Mouse (Mus musculus): Measurements from ENCODE around the gene Mob4. TPM values are rescaled to one million over a fixed set of nuclear protein-coding genes. Genes with fewer than 3 reads are reported as not detected.
"Not testable (repeated sequence)": the region's sequence is repeated elsewhere in the genome, so short reads cannot be mapped to it uniquely, and the experiment has no call there.

Mob4 gene
- polyA plus RNA-seq, 1 experiment from 2014 or later: 121 TPM

DNA sequence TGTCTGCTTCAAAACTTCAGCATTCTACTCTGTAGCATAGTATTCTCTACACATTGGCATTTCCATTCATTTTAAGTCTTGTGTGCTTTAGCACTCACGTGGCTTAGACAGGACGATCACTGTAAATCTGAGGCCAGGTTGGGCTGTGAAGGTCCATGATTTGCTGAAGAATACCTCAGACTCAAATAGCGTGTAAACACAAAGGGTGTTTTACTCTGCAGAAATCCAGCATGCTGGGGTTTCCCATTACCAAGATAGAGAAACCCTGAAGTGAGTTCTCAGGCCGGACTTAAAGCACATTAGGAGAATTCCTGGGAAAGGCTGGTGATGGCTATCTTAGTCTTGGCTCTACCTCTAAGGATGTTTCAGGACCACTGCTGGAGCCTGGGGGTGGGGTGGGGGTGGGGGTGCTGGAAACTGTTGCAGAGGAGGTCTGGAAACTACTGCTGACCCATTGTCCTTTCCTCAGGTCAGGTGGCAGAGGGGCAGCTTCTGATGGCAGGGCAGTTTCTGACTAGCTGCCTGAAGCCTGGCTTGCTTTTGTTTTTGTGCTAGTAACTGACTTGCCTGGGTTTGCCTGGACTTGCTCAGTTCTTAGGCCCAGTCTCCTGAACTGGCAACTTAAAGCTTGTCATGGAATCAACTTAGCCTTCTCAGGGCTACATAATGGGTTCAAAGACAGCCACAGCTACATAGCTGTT, 21.8 kb upstream of the Mob4 start:
- WGBS: 87% methylated on average over 4 of the region's 4 CpGs
- no peak for ATAC-seq (ENCODE audit: insufficient number of reproducible peaks, insufficient read depth, low FRiP score, low read depth)
- Histone ChIP-seq H3K4me1 (ENCODE audit: control insufficient read depth in 2 of 2, insufficient read depth in 2 of 2, low read length in 2 of 2) (no peaks in the 10 kb centered on the region), H3K9me3 (ENCODE audit: control insufficient read depth, low read length) (peaks cover 4% of the 10 kb centered on the region; the same call in 1 of the 2 replicates), H3K4me2 (ENCODE audit: low read length) (no peak overlapping the region), H3K9ac (ENCODE audit: low read length) (no peak overlapping the region), H3K27ac (replicated peaks in 1 of 2; ENCODE audit: control insufficient read depth in 1 of 2, insufficient read depth in 1 of 2, low read depth in 2 of 2, low read length in 2 of 2) (no peak overlapping the region), H3K36me3 (ENCODE audit: control insufficient read depth, insufficient read depth, low read length) (no peaks in the 10 kb centered on the region), H3K4me3 (ENCODE audit: control insufficient read depth in 1 of 2, insufficient read depth in 1 of 2, low read depth in 1 of 2, low read length in 2 of 2) (no peak overlapping the region), H3K27me3 (ENCODE audit: control insufficient read depth, insufficient read depth, low read length) (no peaks in the 10 kb centered on the region)

DNA sequence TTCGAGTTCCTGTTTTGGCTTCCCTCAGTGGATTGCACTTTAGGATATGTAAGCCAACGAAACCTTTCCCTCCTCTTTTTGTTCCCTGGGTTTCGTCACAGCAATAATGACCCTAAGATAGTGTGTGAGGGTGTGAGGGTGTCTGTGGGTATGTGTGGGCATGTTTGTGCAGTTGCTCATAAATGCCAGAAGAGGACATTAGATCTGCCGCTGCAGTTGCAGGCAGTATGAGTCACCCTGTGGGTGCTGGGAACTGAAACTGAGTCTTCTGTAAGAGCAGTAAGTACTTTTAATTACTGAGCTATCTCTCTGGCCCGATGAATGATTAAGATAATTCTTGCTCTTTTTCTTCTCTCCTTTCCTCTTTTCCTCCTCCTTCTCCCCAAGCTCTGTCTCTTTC, 8.0 kb upstream of the Mob4 start:
- no peaks in the 10 kb centered on the region for H3K4me1 ChIP-seq (ENCODE audit: control insufficient read depth in 2 of 2, insufficient read depth in 2 of 2, low read length in 2 of 2)
- 83% methylated on average over 5 of the region's 5 CpGs for WGBS
- no peak for ATAC-seq (ENCODE audit: insufficient number of reproducible peaks, insufficient read depth, low FRiP score, low read depth)

GRCm38 (mm10) chr1:55123561-55123960, 7.5 kb upstream of the Mob4 start:
- H3K36me3 ChIP-seq (ENCODE audit: control insufficient read depth, insufficient read depth, low read length): no peaks in the 10 kb centered on the region
- H3K27me3 ChIP-seq (ENCODE audit: control insufficient read depth, insufficient read depth, low read length): no peaks in the 10 kb centered on the region
- 86% methylated on average over 2 of the region's 2 CpGs for WGBS
- no peak overlapping the region for H3K4me2 ChIP-seq (ENCODE audit: low read length)
- no peak overlapping the region for H3K27ac ChIP-seq (replicated peaks in 1 of 2; ENCODE audit: control insufficient read depth in 1 of 2, insufficient read depth in 1 of 2, low read depth in 2 of 2, low read length in 2 of 2)
- H3K9me3 ChIP-seq (ENCODE audit: control insufficient read depth, low read length): peaks cover 5% of the 10 kb centered on the region; the same call in 1 of the 2 replicates
- H3K9ac ChIP-seq (ENCODE audit: low read length): no peak overlapping the region
- no peaks in the 10 kb centered on the region for H3K4me1 ChIP-seq (ENCODE audit: control insufficient read depth in 2 of 2, insufficient read depth in 2 of 2, low read length in 2 of 2)
- no peak for ATAC-seq (ENCODE audit: insufficient number of reproducible peaks, insufficient read depth, low FRiP score, low read depth)
- H3K4me3 ChIP-seq (ENCODE audit: control insufficient read depth in 1 of 2, insufficient read depth in 1 of 2, low read depth in 1 of 2, low read length in 2 of 2): no peak overlapping the region

More for the DNA sequence above, 8.0 kb upstream of the Mob4 start:
- H3K27ac ChIP-seq (replicated peaks in 1 of 2; ENCODE audit: control insufficient read depth in 1 of 2, insufficient read depth in 1 of 2, low read depth in 2 of 2, low read length in 2 of 2): no peak overlapping the region
- H3K4me2 ChIP-seq (ENCODE audit: low read length): no peak overlapping the region
- no peaks in the 10 kb centered on the region for H3K27me3 ChIP-seq (ENCODE audit: control insufficient read depth, insufficient read depth, low read length)
- H3K36me3 ChIP-seq (ENCODE audit: control insufficient read depth, insufficient read depth, low read length): no peaks in the 10 kb centered on the region
- peaks cover 5% of the 10 kb centered on the region; the same call in 1 of the 2 replicates for H3K9me3 ChIP-seq (ENCODE audit: control insufficient read depth, low read length)
- no peak overlapping the region for H3K4me3 ChIP-seq (ENCODE audit: control insufficient read depth in 1 of 2, insufficient read depth in 1 of 2, low read depth in 1 of 2, low read length in 2 of 2)
- H3K9ac ChIP-seq (ENCODE audit: low read length): no peak overlapping the region

DNA sequence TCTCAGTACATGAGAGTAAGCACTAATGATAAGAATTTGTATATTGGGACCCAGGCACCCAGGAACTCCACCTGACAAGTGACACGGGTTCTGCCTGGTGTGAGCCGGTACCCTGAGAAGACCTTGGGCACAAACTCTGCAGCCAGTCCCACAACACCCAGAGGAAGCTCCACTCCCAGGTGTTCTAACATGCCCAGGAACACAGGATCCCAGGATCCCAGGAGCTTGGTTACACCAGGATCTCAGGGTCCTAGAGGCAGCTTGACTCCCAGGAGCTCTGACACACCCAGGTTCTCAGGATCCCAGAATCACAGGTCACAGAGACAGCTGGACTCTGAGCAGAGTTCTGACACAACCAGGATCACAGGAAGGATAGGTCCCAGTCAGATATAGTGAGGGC, 6.9 kb upstream of the Mob4 start:
- not testable (repeated sequence) for H3K4me1 ChIP-seq (ENCODE audit: control insufficient read depth in 2 of 2, insufficient read depth in 2 of 2, low read length in 2 of 2); H3K27ac ChIP-seq (replicated peaks in 1 of 2; ENCODE audit: control insufficient read depth in 1 of 2, insufficient read depth in 1 of 2, low read depth in 2 of 2, low read length in 2 of 2); H3K36me3 ChIP-seq (ENCODE audit: control insufficient read depth, insufficient read depth, low read length); ATAC-seq (ENCODE audit: insufficient number of reproducible peaks, insufficient read depth, low FRiP score, low read depth); H3K27me3 ChIP-seq (ENCODE audit: control insufficient read depth, insufficient read depth, low read length); H3K4me3 ChIP-seq (ENCODE audit: control insufficient read depth in 1 of 2, insufficient read depth in 1 of 2, low read depth in 1 of 2, low read length in 2 of 2); H3K9ac ChIP-seq (ENCODE audit: low read length); H3K4me2 ChIP-seq (ENCODE audit: low read length); H3K9me3 ChIP-seq (ENCODE audit: control insufficient read depth, low read length)
- WGBS: 86% methylated on average over 2 of the region's 2 CpGs

DNA sequence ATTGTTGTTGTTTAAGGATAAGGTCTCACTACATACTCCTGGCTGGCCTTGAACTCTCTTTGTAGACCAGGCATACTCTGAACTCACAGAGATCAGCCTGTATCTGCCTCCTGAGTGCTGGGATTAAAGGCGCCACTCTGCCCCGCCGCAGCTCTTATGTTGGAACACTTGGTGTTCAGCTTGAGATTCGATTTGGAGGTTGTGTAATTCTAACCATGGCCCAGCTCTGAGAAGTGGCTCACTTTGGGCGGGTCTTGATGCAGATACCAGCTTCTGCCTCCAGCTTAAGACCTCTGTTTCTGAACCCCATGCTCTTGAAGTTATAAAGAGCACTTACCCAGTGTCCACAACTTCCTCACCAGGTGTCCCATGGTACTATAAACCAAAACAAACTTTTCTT, 1.3 kb upstream of the Mob4 start:
- WGBS: 86% methylated on average over 5 of the region's 5 CpGs
- Histone ChIP-seq H3K9ac (ENCODE audit: low read length) (no peak overlapping the region), H3K4me1 (ENCODE audit: control insufficient read depth in 2 of 2, insufficient read depth in 2 of 2, low read length in 2 of 2) (peaks cover 0 to 15% of the 10 kb centered on the region in 2 experiments; a peak in 2 of 4 replicates), H3K36me3 (ENCODE audit: control insufficient read depth, insufficient read depth, low read length) (0 out of 2 replicates have a peak, but pooled peaks cover 3% of the 10 kb centered on the region), H3K4me2 (ENCODE audit: low read length) (no peak overlapping the region), H3K4me3 (ENCODE audit: control insufficient read depth in 1 of 2, insufficient read depth in 1 of 2, low read depth in 1 of 2, low read length in 2 of 2) (no peak overlapping the region), H3K9me3 (ENCODE audit: control insufficient read depth, low read length) (no peaks in the 10 kb centered on the region), H3K27me3 (ENCODE audit: control insufficient read depth, insufficient read depth, low read length) (no peaks in the 10 kb centered on the region), H3K27ac (replicated peaks in 1 of 2; ENCODE audit: control insufficient read depth in 1 of 2, insufficient read depth in 1 of 2, low read depth in 2 of 2, low read length in 2 of 2) (no peak overlapping the region)
- ATAC-seq (ENCODE audit: insufficient number of reproducible peaks, insufficient read depth, low FRiP score, low read depth): no peak

DNA sequence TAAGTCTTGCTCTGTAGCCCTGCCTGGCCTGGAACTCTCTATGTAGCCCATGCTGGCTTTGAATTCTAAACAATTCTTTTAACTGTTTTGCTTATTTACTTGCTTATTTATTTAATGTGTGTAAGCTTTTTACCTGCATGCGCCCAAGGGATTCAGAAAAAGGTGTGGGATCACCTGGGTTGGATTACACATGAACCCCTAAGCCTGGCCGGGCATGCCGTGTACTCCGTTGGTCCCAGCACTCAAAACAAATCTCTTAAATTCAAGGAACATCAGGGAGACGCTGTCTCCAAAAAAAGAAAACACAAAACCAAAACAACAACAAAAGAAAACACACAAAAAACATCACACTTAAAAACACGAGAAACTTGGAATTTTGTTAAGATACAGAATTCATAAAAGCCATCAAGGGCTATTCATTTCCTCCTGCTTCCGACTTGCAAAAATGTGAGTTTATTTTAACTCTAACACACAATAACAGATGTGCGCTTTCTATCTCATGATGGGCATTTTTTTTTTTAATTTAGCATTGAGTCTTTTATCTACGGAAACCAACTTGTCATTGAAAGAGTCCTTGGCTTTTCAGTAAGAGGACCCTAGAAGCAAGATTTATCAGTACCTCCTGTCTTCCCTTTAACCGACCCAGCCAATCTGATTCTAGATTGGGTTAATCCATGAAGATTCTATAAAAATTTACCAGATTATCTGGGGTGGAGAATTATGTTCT, 678 bp upstream of the Mob4 start:
- peak overlapping the region; percentile 68 to 98 for H3K27ac ChIP-seq (replicated peaks in 1 of 2; ENCODE audit: control insufficient read depth in 1 of 2, insufficient read depth in 1 of 2, low read depth in 2 of 2, low read length in 2 of 2)
- no peaks in the 10 kb centered on the region for H3K27me3 ChIP-seq (ENCODE audit: control insufficient read depth, insufficient read depth, low read length)
- 0 out of 2 replicates have a peak, but pooled peaks cover 3% of the 10 kb centered on the region for H3K36me3 ChIP-seq (ENCODE audit: control insufficient read depth, insufficient read depth, low read length)
- 68% methylated on average over 10 of the region's 10 CpGs for WGBS
- H3K4me3 ChIP-seq (ENCODE audit: control insufficient read depth in 1 of 2, insufficient read depth in 1 of 2, low read depth in 1 of 2, low read length in 2 of 2): peak overlapping the region; percentile 50 to 96
- peaks cover 0 to 15% of the 10 kb centered on the region in 2 experiments; a peak in 2 of 4 replicates for H3K4me1 ChIP-seq (ENCODE audit: control insufficient read depth in 2 of 2, insufficient read depth in 2 of 2, low read length in 2 of 2)
- no peaks in the 10 kb centered on the region for H3K9me3 ChIP-seq (ENCODE audit: control insufficient read depth, low read length)
- H3K4me2 ChIP-seq (ENCODE audit: low read length): peak overlapping the region; percentile 78
- peak overlapping the region; percentile 99 for H3K9ac ChIP-seq (ENCODE audit: low read length)
- ATAC-seq (ENCODE audit: insufficient number of reproducible peaks, insufficient read depth, low FRiP score, low read depth): no peak

GRCm38 (mm10) chr1:55131424-55132014, 488 bp downstream of the Mob4 start:
- peak; percentile 76 for ATAC-seq (ENCODE audit: insufficient number of reproducible peaks, insufficient read depth, low FRiP score, low read depth)
- peak overlapping the region; percentile 99 for H3K9ac ChIP-seq (ENCODE audit: low read length)
- peaks cover 0 to 15% of the 10 kb centered on the region in 2 experiments; a peak in 2 of 4 replicates for H3K4me1 ChIP-seq (ENCODE audit: control insufficient read depth in 2 of 2, insufficient read depth in 2 of 2, low read length in 2 of 2)
- H3K36me3 ChIP-seq (ENCODE audit: control insufficient read depth, insufficient read depth, low read length): 0 out of 2 replicates have a peak, but pooled peaks cover 3% of the 10 kb centered on the region
- H3K4me3 ChIP-seq (ENCODE audit: control insufficient read depth in 1 of 2, insufficient read depth in 1 of 2, low read depth in 1 of 2, low read length in 2 of 2): peak overlapping the region; percentile 87 to 96
- H3K27me3 ChIP-seq (ENCODE audit: control insufficient read depth, insufficient read depth, low read length): no peaks in the 10 kb centered on the region
- H3K9me3 ChIP-seq (ENCODE audit: control insufficient read depth, low read length): no peaks in the 10 kb centered on the region
- H3K27ac ChIP-seq (replicated peaks in 1 of 2; ENCODE audit: control insufficient read depth in 1 of 2, insufficient read depth in 1 of 2, low read depth in 2 of 2, low read length in 2 of 2): peak overlapping the region; percentile 94 to 98
- WGBS: under 1% methylated on average over 47 of the region's 47 CpGs
- H3K4me2 ChIP-seq (ENCODE audit: low read length): peak overlapping the region; percentile 78

Measured in heart, embryonic 14.5 days (tissue).